Mouse (Mus musculus) lung, adult 2 months (tissue): ENCODE results near the gene Ero1l.

Experiments used
- CTCF ChIP-seq: fragments of 200-500 bp; IDR thresholded peaks from 2 replicates; pipeline ENCODE4 v1.5.1; 2011; ENCODE audit warnings: mild to moderate bottlenecking, low read length, control low read depth; ENCODE audit not compliant: insufficient read depth
- POLR2A ChIP-seq: fragments of 200-500 bp; IDR thresholded peaks from 2 replicates; pipeline ENCODE4 v1.6.1; 2011; ENCODE audit warnings: low read depth, mild to moderate bottlenecking, control low read depth, low read length, borderline replicate concordance; ENCODE audit errors: extremely low read depth

- no peak for TF ChIP-seq CTCF
- no peak for TF ChIP-seq POLR2A
These were observed 79.5 kb downstream of the Ero1l start for GRCm38 (mm10) chr14:45239042-45239441.
